ENCODE assay signal across 12 mouse cellular contexts in the genomic region with DNA sequence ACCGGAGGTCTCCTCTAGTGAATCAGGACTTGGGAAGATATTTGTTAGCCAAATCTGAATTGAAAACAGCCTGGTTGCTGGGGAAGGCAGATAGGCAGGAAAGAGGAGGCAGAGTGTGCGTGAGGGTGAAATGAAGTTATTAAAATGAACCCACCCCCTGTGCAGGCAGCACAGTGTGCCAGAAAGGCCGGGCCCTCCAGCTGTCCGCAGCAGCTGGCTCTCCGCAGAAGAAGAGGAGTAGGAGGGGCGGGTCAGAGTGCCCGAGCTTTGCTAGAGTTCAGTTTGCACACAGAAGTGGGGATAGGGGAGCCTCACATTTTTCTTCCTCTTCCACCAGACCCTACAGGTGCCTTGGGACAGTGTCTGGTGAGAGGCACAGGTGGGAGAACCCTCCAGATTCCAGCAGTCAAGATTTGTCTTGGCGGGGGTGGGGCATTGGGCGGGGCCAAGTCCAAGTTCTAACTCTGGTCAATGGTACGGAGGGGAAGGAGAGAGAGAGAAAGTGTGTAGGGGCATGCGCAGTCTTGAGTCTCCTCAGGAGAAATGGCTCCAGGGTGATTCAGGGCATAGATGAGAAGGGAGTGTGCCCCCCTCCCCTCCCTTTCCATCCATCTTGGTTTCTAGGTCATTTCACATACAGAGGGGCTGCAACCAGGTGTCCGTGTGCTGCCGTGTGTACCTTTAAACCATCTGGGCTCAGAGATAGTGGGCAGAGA. TPM values are rescaled to one million over a fixed set of nuclear protein-coding genes. Genes with fewer than 3 reads are reported as not detected.
A peak's percentile ranks its signal among the peaks of the same experiment; 100 is the strongest.
DNase-seq lines count a peak whose midpoint lies in the region; ATAC-seq and TF ChIP-seq lines count a peak whose summit lies in the region.
"Had no signal": no experiment of that assay in that cellular context is flagged by ENCODE, and none has a peak within 500 bp of the region (broad histone marks: within the 10 kb centered on the region; RNA-seq: fewer than 3 reads in every experiment).

No protein-coding gene starts in this region.

- ATAC-seq in heart, postnatal 0 days (ENCODE audit: insufficient read depth, low read depth): no peak
- peak; percentile 29; the same call in 1 of the 2 replicates for ATAC-seq in limb, embryonic 14.5 days (ENCODE audit: low FRiP score, low read depth)
- no peak for ATAC-seq in forebrain, postnatal 0 days
- ATAC-seq: forebrain, embryonic 13.5 days; liver, postnatal 0 days had no signal

- TF ChIP-seq CTCF in heart, postnatal 0 days (IDR thresholded peaks at IDR 0.05; ENCODE audit: low read depth): no peak
- TF ChIP-seq CTCF in forebrain, postnatal 0 days (IDR thresholded peaks at IDR 0.05; ENCODE audit: low read depth): no peak

- WGBS in heart, postnatal 0 days: 55% methylated on average over 13 of the region's 13 CpGs
- 46% methylated on average over 13 of the region's 13 CpGs for WGBS in limb, embryonic 14.5 days
- WGBS in forebrain, postnatal 0 days: 59% methylated on average over 13 of the region's 13 CpGs

- no peak overlapping the region for H3K4me3 ChIP-seq in heart, postnatal 0 days (ENCODE audit: low read depth, low read length)
- H3K4me3 ChIP-seq in limb, embryonic 14.5 days (replicated peaks; ENCODE audit: low read length): no peak overlapping the region
- no peak overlapping the region for H3K4me3 ChIP-seq in forebrain, postnatal 0 days (ENCODE audit: low read depth, low read length)
- H3K4me3 ChIP-seq: forebrain, embryonic 13.5 days; heart, adult 2 months; left cerebral cortex, adult 2 months had no signal

- TF ChIP-seq EP300 in heart, postnatal 0 days (IDR thresholded peaks at IDR 0.05; ENCODE audit: low read depth): no peak

- peak overlapping the region; percentile 38 for H3K4me2 ChIP-seq in heart, postnatal 0 days (ENCODE audit: low read depth, low read length)
- no peak overlapping the region for H3K4me2 ChIP-seq in limb, embryonic 14.5 days (replicated peaks; ENCODE audit: low read depth, low read length, severe bottlenecking)
- H3K4me2 ChIP-seq in forebrain, postnatal 0 days (ENCODE audit: low read depth): no peak overlapping the region
- H3K4me2 ChIP-seq: forebrain, embryonic 13.5 days had no signal

- H3K36me3 ChIP-seq in heart, postnatal 0 days (replicated peaks; ENCODE audit: control insufficient read depth, insufficient read depth, low read length): no peaks in the 10 kb centered on the region
- no peaks in the 10 kb centered on the region for H3K36me3 ChIP-seq in limb, embryonic 14.5 days (ENCODE audit: control insufficient read depth, insufficient read depth, low read length)
- H3K36me3 ChIP-seq in forebrain, postnatal 0 days (ENCODE audit: insufficient read depth): no peaks in the 10 kb centered on the region

- H3K27me3 ChIP-seq in heart, postnatal 0 days (ENCODE audit: control insufficient read depth, insufficient read depth, low read length): peaks cover 21% of the 10 kb centered on the region
- peaks cover 10% of the 10 kb centered on the region; the same call in 1 of the 2 replicates for H3K27me3 ChIP-seq in limb, embryonic 14.5 days (ENCODE audit: control insufficient read depth, insufficient read depth, low read length)
- H3K27me3 ChIP-seq in forebrain, postnatal 0 days (ENCODE audit: insufficient read depth, low read length): peaks cover 9% of the 10 kb centered on the region; the same call in 1 of the 2 replicates

- H3K9me3 ChIP-seq in heart, postnatal 0 days (replicated peaks; ENCODE audit: control insufficient read depth, low read length): no peaks in the 10 kb centered on the region
- H3K9me3 ChIP-seq in limb, embryonic 14.5 days (ENCODE audit: control insufficient read depth, low read length): no peaks in the 10 kb centered on the region
- H3K9me3 ChIP-seq in forebrain, postnatal 0 days (ENCODE audit: low read length): no peaks in the 10 kb centered on the region
- H3K9me3 ChIP-seq: forebrain, embryonic 13.5 days had no signal

- no peak overlapping the region for H3K27ac ChIP-seq in heart, postnatal 0 days (ENCODE audit: low read depth)
- H3K27ac ChIP-seq in limb, embryonic 14.5 days (replicated peaks; ENCODE audit: low read depth, low read length): 0 out of 2 replicates have a peak overlapping the region, but pooled peaks have one; percentile 5
- H3K27ac ChIP-seq in forebrain, postnatal 0 days (ENCODE audit: low read depth, low read length): no peak overlapping the region
- H3K27ac ChIP-seq: forebrain, embryonic 13.5 days; heart, adult 2 months; left cerebral cortex, adult 2 months had no signal

- H3K9ac ChIP-seq in heart, postnatal 0 days (replicated peaks; ENCODE audit: low read depth, low read length): no peak overlapping the region
- H3K9ac ChIP-seq in limb, embryonic 14.5 days (ENCODE audit: low read depth, low read length, severe bottlenecking): no peak overlapping the region
- no peak overlapping the region for H3K9ac ChIP-seq in forebrain, postnatal 0 days
- H3K9ac ChIP-seq: forebrain, embryonic 13.5 days; liver, postnatal 0 days had no signal

- TF ChIP-seq POLR2A in limb, embryonic 14.5 days (IDR thresholded peaks at IDR 0.05; ENCODE audit: borderline replicate concordance, extremely low read depth, insufficient read depth, insufficient read length): no peak

- no peak for DNase-seq in heart, postnatal 0 days (ENCODE audit: low spot score)
- no peak for DNase-seq in heart, adult 9 months (ENCODE audit: low spot score in 2 of 2)
- peak; percentile 14 for DNase-seq in urinary bladder, postnatal 14 days (ENCODE audit: low spot score)
- no peak for DNase-seq in urinary bladder, adult 2 months (ENCODE audit: low spot score)
- peak; percentile 34 for DNase-seq in limb, embryonic 14.5 days (ENCODE audit: low spot score)
- DNase-seq in testis, postnatal 10 days (ENCODE audit: low spot score): peak; percentile 62
- DNase-seq in urinary bladder, adult 18-20 months (ENCODE audit: low spot score in 2 of 2): no peak
- no peak for DNase-seq in forebrain, postnatal 0 days
- DNase-seq: liver, postnatal 0 days had no signal

- peaks cover 10% of the 10 kb centered on the region for H3K4me1 ChIP-seq in heart, postnatal 0 days (ENCODE audit: control insufficient read depth, insufficient read depth)
- peaks cover 9% of the 10 kb centered on the region; the same call in 1 of the 2 replicates for H3K4me1 ChIP-seq in limb, embryonic 14.5 days (ENCODE audit: control insufficient read depth, insufficient read depth, low read length)
- H3K4me1 ChIP-seq in forebrain, postnatal 0 days (ENCODE audit: insufficient read depth): no peaks in the 10 kb centered on the region

RNA-seq across cellular contexts. Expression of a gene that starts 6.0 kb away (rescaled TPM):
- not detected in 2 replicates for total RNA-seq in heart, postnatal 0 days (2014; rRNA removed; ENCODE audit: low replicate concordance)
- polyA plus RNA-seq in heart, postnatal 0 days (2015; fragmentation: Nextera tagmentation; extraction: Ambion mirVana): 0.08 and 0.14 TPM in 2 replicates
- 2.3 and 3.4 TPM in 2 replicates for polyA plus RNA-seq in urinary bladder, adult 2 months (2012; rRNA removed)
- polyA plus RNA-seq in limb, embryonic 14.5 days (2012; rRNA removed): 1.9 and 2.4 TPM in 2 replicates
- 0.82 and 0.91 TPM in 2 replicates for polyA plus RNA-seq in limb, embryonic 14.5 days (2014; fragmentation: Nextera tagmentation; extraction: Ambion mirVana)
- 35.7 and 45.8 TPM in 2 replicates for total RNA-seq in forebrain, postnatal 0 days (2014; rRNA removed)
- 9.5 and 12.9 TPM in 2 replicates for polyA plus RNA-seq in forebrain, postnatal 0 days (2015; fragmentation: Nextera tagmentation; extraction: Ambion mirVana)
- polyA plus RNA-seq: liver, postnatal 0 days had no signal

Comparison
In these comparisons a context has a peak if more than half of its experiments do, and no peak if none do; other contexts are left out.
1. DNase-seq: peak in urinary bladder, postnatal 14 days (single experiment), limb, embryonic 14.5 days (single experiment) and testis, postnatal 10 days (single experiment); none in heart, postnatal 0 days (single experiment), heart, adult 9 months (0 of 2), urinary bladder, adult 2 months (single experiment), urinary bladder, adult 18-20 months (0 of 2) and forebrain, postnatal 0 days (single experiment).